Mouse (Mus musculus): ENCODE measurements around the gene Gdf9. TPM values are rescaled to one million over a fixed set of nuclear protein-coding genes. Genes with fewer than 3 reads are reported as not detected.
A peak's percentile ranks its signal among the peaks of the same experiment; 100 is the strongest.

Gdf9 gene
- polyA plus RNA-seq, 1 experiment from 2014 or later = 1.2 TPM

DNA sequence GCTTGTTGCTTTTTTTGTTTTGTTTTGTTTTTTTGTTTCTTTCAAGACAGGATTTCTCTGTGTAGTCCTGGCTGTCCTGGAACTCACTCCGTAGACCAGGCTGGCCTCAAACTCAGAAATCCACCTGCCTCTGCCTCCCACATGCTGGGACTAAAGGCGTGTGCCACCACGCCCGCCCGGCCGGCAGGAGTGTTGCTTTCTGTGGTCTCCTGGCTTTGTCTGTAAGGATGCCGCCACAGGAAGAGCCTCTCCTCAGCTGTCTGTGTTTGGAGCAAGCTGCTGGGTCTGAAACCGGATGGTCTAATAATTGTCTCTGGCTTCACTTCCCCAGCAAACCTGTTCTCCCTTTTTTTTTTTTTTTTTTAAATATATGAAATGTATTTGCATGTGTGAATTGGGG is 4.7 kb downstream of the Gdf9 start:
- Histone ChIP-seq H3K27me3 (ENCODE audit: control insufficient read depth, insufficient read depth, low read length) (no peaks in the 10 kb centered on the region), H3K9ac (ENCODE audit: low read length) (no peak overlapping the region), H3K4me2 (ENCODE audit: low read depth, low read length) (no peak overlapping the region), H3K4me3 (ENCODE audit: low read length) (no peak overlapping the region), H3K36me3 (ENCODE audit: control insufficient read depth, insufficient read depth) (no peaks in the 10 kb centered on the region), H3K27ac (ENCODE audit: low read length) (no peak overlapping the region), H3K9me3 (replicated peaks; ENCODE audit: control insufficient read depth, low read length) (no peaks in the 10 kb centered on the region), H3K4me1 (ENCODE audit: control insufficient read depth, insufficient read depth, low read length) (peaks cover 4% of the 10 kb centered on the region; the same call in 1 of the 2 replicates)
- ATAC-seq (replicated peaks; ENCODE audit: extremely low read depth, insufficient read depth, low FRiP score) = no peak
- WGBS = 75% methylated on average over 8 of the region's 8 CpGs

DNA sequence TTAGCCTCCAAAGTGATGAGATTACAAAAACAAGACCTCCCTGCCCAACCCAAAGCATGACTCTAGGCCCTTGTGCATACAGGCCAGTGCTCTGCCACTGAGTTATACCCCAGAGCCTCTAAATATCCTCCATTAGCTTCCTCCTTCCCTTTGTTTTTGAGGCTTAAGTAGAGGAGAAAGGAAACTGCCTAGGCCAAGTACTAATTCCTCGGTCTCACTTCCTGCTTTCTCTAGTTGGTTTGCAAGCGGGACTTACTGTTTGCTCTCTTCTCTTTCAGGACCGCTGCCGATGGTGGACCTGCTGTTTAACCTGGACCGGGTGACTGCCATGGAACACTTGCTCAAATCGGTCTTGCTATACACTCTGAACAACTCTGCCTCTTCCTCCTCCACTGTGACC is 5.5 kb downstream of the Gdf9 start:
- no peaks in the 10 kb centered on the region for H3K27me3 ChIP-seq (ENCODE audit: control insufficient read depth, insufficient read depth, low read length)
- H3K9me3 ChIP-seq (replicated peaks; ENCODE audit: control insufficient read depth, low read length) = no peaks in the 10 kb centered on the region
- no peak overlapping the region for H3K4me2 ChIP-seq (ENCODE audit: low read depth, low read length)
- WGBS = 82% methylated on average over 6 of the region's 6 CpGs
- no peak for ATAC-seq (replicated peaks; ENCODE audit: extremely low read depth, insufficient read depth, low FRiP score)
- no peak overlapping the region for H3K27ac ChIP-seq (ENCODE audit: low read length)
- no peak overlapping the region for H3K9ac ChIP-seq (ENCODE audit: low read length)
- H3K4me1 ChIP-seq (ENCODE audit: control insufficient read depth, insufficient read depth, low read length) = peaks cover 3% of the 10 kb centered on the region; the same call in 1 of the 2 replicates
- no peaks in the 10 kb centered on the region for H3K36me3 ChIP-seq (ENCODE audit: control insufficient read depth, insufficient read depth)
- H3K4me3 ChIP-seq (ENCODE audit: low read length) = no peak overlapping the region

DNA sequence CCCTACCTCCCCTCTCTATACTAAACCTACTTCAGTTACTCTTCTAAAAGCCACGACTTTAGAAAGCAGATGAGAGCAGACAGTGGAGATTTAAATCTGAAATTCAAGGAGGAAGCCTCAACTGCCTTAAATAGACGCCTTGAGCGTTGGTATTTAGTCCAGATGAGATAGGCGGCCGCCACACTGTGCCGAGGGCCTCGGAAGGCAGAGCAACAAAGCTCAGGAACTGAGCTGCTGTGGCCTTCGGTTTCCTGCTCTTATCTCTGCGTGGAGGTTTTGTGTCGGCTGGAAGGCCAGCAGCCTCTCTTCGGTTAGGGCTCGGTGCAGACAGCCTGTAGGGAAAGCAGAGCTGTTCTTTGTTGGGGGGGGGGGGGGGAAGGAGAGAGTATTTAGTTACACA is 11.1 kb downstream of the Gdf9 start:
- H3K4me1 ChIP-seq (ENCODE audit: control insufficient read depth, insufficient read depth, low read length) = peaks cover 7% of the 10 kb centered on the region
- peak overlapping the region; percentile 85 for H3K27ac ChIP-seq (ENCODE audit: low read length)
- peak overlapping the region; percentile 65 for H3K9ac ChIP-seq (ENCODE audit: low read length)
- peak overlapping the region; percentile 33 for H3K4me2 ChIP-seq (ENCODE audit: low read depth, low read length)
- H3K9me3 ChIP-seq (replicated peaks; ENCODE audit: control insufficient read depth, low read length) = no peaks in the 10 kb centered on the region
- no peak overlapping the region for H3K4me3 ChIP-seq (ENCODE audit: low read length)
- H3K27me3 ChIP-seq (ENCODE audit: control insufficient read depth, insufficient read depth, low read length) = no peaks in the 10 kb centered on the region
- WGBS = 1% methylated on average over 12 of the region's 12 CpGs
- H3K36me3 ChIP-seq (ENCODE audit: control insufficient read depth, insufficient read depth) = no peaks in the 10 kb centered on the region
- ATAC-seq (replicated peaks; ENCODE audit: extremely low read depth, insufficient read depth, low FRiP score) = peak; percentile 71

DNA sequence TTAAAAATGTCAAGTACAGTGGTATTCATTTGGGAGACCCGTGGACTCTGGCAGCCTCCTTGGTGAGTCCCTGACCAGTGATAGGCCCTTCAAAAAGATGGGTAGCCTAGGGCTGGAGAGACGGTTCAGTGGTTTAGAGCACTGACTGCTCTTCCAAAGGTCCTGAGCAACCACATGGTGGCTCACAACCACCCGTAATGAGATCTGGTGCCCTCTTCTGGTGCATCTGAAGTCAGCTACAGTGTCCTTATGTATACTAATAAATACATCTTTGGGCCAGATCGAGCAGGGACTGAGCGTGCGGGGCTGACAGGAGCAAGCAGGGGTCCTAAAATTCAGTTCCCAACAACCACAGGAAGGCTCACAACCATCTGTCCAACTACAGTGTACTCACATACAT is 13.0 kb downstream of the Gdf9 start:
- Histone ChIP-seq H3K9me3 (replicated peaks; ENCODE audit: control insufficient read depth, low read length) (no peaks in the 10 kb centered on the region), H3K4me3 (ENCODE audit: low read length) (no peak overlapping the region), H3K4me2 (ENCODE audit: low read depth, low read length) (no peak overlapping the region), H3K9ac (ENCODE audit: low read length) (no peak overlapping the region), H3K36me3 (ENCODE audit: control insufficient read depth, insufficient read depth) (no peaks in the 10 kb centered on the region), H3K4me1 (ENCODE audit: control insufficient read depth, insufficient read depth, low read length) (peaks cover 15% of the 10 kb centered on the region), H3K27me3 (ENCODE audit: control insufficient read depth, insufficient read depth, low read length) (no peaks in the 10 kb centered on the region), H3K27ac (ENCODE audit: low read length) (no peak overlapping the region)
- ATAC-seq (replicated peaks; ENCODE audit: extremely low read depth, insufficient read depth, low FRiP score) = no peak
- 42% methylated on average over 6 of the region's 6 CpGs for WGBS

DNA sequence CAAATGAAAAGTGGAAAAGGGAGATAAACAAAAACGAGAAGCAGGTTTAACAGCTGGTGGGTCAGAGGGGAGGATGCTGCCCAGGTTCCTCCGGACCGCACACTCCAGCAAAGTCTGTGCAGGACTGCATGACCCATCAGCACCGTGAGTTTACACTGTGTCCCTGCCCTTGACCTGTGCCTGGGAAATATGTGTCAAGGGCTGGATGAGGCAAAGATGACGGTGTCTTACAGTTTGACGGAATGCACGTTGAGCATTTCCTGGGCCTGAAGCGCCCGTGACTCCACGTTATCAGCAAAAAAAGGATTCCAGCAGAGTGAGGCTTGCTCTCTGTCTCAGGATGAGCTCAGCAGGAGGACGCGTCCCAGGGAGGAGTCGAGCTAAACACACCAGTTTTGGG is 14.7 kb downstream of the Gdf9 start:
- no peak overlapping the region for H3K9ac ChIP-seq (ENCODE audit: low read length)
- 38% methylated on average over 13 of the region's 13 CpGs for WGBS
- ATAC-seq (replicated peaks; ENCODE audit: extremely low read depth, insufficient read depth, low FRiP score) = no peak
- no peaks in the 10 kb centered on the region for H3K9me3 ChIP-seq (replicated peaks; ENCODE audit: control insufficient read depth, low read length)
- H3K27ac ChIP-seq (ENCODE audit: low read length) = no peak overlapping the region
- H3K27me3 ChIP-seq (ENCODE audit: control insufficient read depth, insufficient read depth, low read length) = no peaks in the 10 kb centered on the region
- peaks cover 17% of the 10 kb centered on the region for H3K4me1 ChIP-seq (ENCODE audit: control insufficient read depth, insufficient read depth, low read length)
- H3K36me3 ChIP-seq (ENCODE audit: control insufficient read depth, insufficient read depth) = no peaks in the 10 kb centered on the region
- no peak overlapping the region for H3K4me2 ChIP-seq (ENCODE audit: low read depth, low read length)
- H3K4me3 ChIP-seq (ENCODE audit: low read length) = no peak overlapping the region

DNA sequence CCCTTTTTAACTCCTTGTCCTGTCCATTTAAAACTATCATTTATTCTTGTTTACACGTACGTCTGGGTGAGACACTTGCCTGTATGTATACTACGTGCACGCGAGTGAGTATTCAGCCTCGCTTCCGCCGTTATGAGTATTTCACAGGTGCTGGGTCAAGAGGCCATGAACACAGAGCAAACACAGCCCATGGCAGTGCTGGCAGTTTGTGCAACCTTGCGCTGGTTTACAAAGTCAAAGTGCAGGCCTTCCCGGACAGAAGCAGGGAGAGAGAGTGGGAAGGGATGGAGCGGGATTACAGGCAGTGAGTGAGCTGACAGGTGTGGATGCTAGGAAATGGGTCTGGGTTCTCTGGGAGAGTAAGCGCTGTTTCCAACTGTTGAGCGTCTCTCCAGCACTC is 15.4 kb downstream of the Gdf9 start:
- WGBS = 82% methylated on average over 13 of the region's 13 CpGs
- H3K4me1 ChIP-seq (ENCODE audit: control insufficient read depth, insufficient read depth, low read length) = peaks cover 17% of the 10 kb centered on the region
- H3K9ac ChIP-seq (ENCODE audit: low read length) = no peak overlapping the region
- H3K36me3 ChIP-seq (ENCODE audit: control insufficient read depth, insufficient read depth) = no peaks in the 10 kb centered on the region
- no peak overlapping the region for H3K4me2 ChIP-seq (ENCODE audit: low read depth, low read length)
- no peak overlapping the region for H3K27ac ChIP-seq (ENCODE audit: low read length)
- no peaks in the 10 kb centered on the region for H3K9me3 ChIP-seq (replicated peaks; ENCODE audit: control insufficient read depth, low read length)
- ATAC-seq (replicated peaks; ENCODE audit: extremely low read depth, insufficient read depth, low FRiP score) = no peak
- no peak overlapping the region for H3K4me3 ChIP-seq (ENCODE audit: low read length)
- H3K27me3 ChIP-seq (ENCODE audit: control insufficient read depth, insufficient read depth, low read length) = no peaks in the 10 kb centered on the region

DNA sequence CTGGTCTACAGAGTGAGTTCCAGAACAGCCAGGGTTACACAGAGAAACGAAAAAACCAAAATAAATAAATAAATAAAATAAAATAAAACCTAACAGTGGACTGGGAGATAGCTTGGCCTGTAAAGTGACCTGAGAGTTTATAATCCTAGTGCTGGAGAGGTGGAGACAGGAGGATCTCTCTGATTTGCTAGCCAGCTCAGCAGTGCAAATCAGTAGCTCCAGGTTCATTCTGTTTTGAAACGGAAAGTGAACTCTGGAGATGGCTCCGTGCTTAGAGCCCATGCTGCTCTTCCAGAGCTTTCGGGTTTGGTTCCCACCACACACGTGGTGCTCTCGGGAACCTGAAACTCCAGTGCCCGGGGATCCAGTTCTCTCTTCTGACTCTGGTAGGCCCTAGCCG is 17.2 kb downstream of the Gdf9 start:
- Histone ChIP-seq H3K4me2 (ENCODE audit: low read depth, low read length) (no peak overlapping the region), H3K4me3 (ENCODE audit: low read length) (no peak overlapping the region), H3K9ac (ENCODE audit: low read length) (no peak overlapping the region), H3K27ac (ENCODE audit: low read length) (no peak overlapping the region), H3K27me3 (ENCODE audit: control insufficient read depth, insufficient read depth, low read length) (no peaks in the 10 kb centered on the region), H3K36me3 (ENCODE audit: control insufficient read depth, insufficient read depth) (no peaks in the 10 kb centered on the region), H3K9me3 (replicated peaks; ENCODE audit: control insufficient read depth, low read length) (no peaks in the 10 kb centered on the region), H3K4me1 (ENCODE audit: control insufficient read depth, insufficient read depth, low read length) (peaks cover 10% of the 10 kb centered on the region)
- ATAC-seq (replicated peaks; ENCODE audit: extremely low read depth, insufficient read depth, low FRiP score) = no peak
- 84% methylated on average over 8 of the region's 8 CpGs for WGBS

DNA sequence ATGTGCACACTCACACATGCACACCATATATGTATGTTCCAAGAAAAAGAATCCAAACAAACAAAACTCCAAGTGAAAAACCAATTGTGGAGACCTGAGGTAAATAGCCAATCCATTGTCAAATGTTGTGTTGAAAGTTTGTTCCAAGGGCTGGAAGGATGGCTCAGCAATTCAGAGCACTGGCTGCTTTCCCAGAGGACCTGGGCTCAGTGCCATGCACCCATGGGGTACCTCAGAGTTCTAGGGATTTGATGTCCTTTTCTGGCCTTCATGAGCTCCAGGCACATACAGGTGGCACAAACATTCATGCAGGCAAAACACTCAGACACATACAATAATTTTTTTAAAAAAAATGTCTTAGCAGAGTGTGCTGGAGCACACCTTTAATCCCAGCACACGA is 17.7 kb downstream of the Gdf9 start:
- Histone ChIP-seq H3K4me2 (ENCODE audit: low read depth, low read length) (no peak overlapping the region), H3K27ac (ENCODE audit: low read length) (0 out of 2 replicates have a peak overlapping the region, but pooled peaks have one; percentile 28), H3K4me3 (ENCODE audit: low read length) (no peak overlapping the region), H3K36me3 (ENCODE audit: control insufficient read depth, insufficient read depth) (no peaks in the 10 kb centered on the region), H3K9me3 (replicated peaks; ENCODE audit: control insufficient read depth, low read length) (no peaks in the 10 kb centered on the region), H3K4me1 (ENCODE audit: control insufficient read depth, insufficient read depth, low read length) (peaks cover 10% of the 10 kb centered on the region), H3K9ac (ENCODE audit: low read length) (no peak overlapping the region), H3K27me3 (ENCODE audit: control insufficient read depth, insufficient read depth, low read length) (no peaks in the 10 kb centered on the region)
- WGBS = 74% methylated on average over 1 of the region's 1 CpGs
- no peak for ATAC-seq (replicated peaks; ENCODE audit: extremely low read depth, insufficient read depth, low FRiP score)

DNA sequence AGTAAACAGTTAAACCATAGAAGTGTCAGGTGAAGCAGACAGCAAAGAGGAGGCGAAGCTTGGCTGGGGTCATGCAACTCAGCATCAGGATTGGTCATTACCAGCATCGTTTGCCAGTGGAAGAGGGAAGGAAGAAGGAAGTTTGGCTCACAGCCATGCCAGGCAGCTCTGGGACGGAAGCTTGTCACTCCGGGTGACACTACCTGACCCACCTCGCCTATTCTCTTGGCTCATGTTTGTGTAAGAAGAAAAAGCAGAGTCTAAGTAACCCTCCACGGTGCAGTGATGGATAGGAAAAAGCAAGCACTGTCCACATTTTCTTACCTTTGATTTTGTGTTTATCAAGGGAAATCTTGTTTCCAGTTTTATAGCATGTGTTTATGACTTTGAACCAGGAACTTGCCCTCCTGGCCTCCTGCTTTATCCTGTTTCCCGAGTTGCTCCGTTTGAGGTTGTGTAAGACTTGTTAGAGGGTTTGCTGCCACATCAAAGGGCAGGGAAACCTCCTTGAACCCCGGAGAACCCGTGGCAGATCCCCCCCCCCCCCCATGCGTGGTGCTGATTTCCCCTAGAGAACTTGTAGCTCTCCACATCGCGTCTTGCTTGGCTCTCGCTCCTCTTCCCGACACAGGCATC is 19.4 kb downstream of the Gdf9 start:
- Histone ChIP-seq H3K4me3 (ENCODE audit: low read length) (no peak overlapping the region), H3K9me3 (replicated peaks; ENCODE audit: control insufficient read depth, low read length) (no peaks in the 10 kb centered on the region), H3K27me3 (ENCODE audit: control insufficient read depth, insufficient read depth, low read length) (no peaks in the 10 kb centered on the region), H3K27ac (ENCODE audit: low read length) (no peak overlapping the region), H3K9ac (ENCODE audit: low read length) (no peak overlapping the region), H3K4me2 (ENCODE audit: low read depth, low read length) (no peak overlapping the region), H3K36me3 (ENCODE audit: control insufficient read depth, insufficient read depth) (no peaks in the 10 kb centered on the region), H3K4me1 (ENCODE audit: control insufficient read depth, insufficient read depth, low read length) (peaks cover 10% of the 10 kb centered on the region)
- ATAC-seq (replicated peaks; ENCODE audit: extremely low read depth, insufficient read depth, low FRiP score) = no peak
- 27% methylated on average over 15 of the region's 15 CpGs for WGBS
